Mouse (Mus musculus) kidney, adult 11 months (tissue): ENCODE measurements around the gene Grid1.

Experiments used
- DNase-seq: peaks from one replicate; pipeline ENCODE4 v3.0.0; 2022

Gene Grid1

GRCm38 (mm10) chr14:35231384-35231783 is 411.5 kb downstream of the Grid1 start:
- DNase-seq = no peak

- no peak for DNase-seq
Measured at GRCm38 (mm10) chr14:35242882-35243281, 423.0 kb downstream of the Grid1 start.

- no peak for DNase-seq
Measured at GRCm38 (mm10) chr14:35244776-35245548, 425.1 kb downstream of the Grid1 start.

GRCm38 (mm10) chr14:35250412-35250811 is 430.5 kb downstream of the Grid1 start:
- no peak for DNase-seq

- no peak for DNase-seq
Measured at GRCm38 (mm10) chr14:35254477-35254876, 434.6 kb downstream of the Grid1 start.

- no peak for DNase-seq
Measured at GRCm38 (mm10) chr14:35270260-35270659, 450.4 kb downstream of the Grid1 start.

- no peak for DNase-seq
Measured at GRCm38 (mm10) chr14:35309201-35309600, 489.3 kb downstream of the Grid1 start.

- no peak for DNase-seq
Measured at GRCm38 (mm10) chr14:35313380-35314299, 493.7 kb downstream of the Grid1 start.

- DNase-seq = no peak
Measured at GRCm38 (mm10) chr14:35326306-35326705, 506.4 kb downstream of the Grid1 start.

- no peak for DNase-seq
Measured at GRCm38 (mm10) chr14:35336561-35336960, 516.7 kb downstream of the Grid1 start.

- DNase-seq = no peak
Measured at GRCm38 (mm10) chr14:35356011-35356410, 536.1 kb downstream of the Grid1 start.

- no peak for DNase-seq
Measured at GRCm38 (mm10) chr14:35356480-35357085, 536.7 kb downstream of the Grid1 start.

GRCm38 (mm10) chr14:35358136-35358821 is 538.4 kb downstream of the Grid1 start:
- DNase-seq = no peak

- no peak for DNase-seq
Measured at GRCm38 (mm10) chr14:35365177-35365944, 545.5 kb downstream of the Grid1 start.

- DNase-seq = no peak
Measured at GRCm38 (mm10) chr14:35374374-35374773, 554.5 kb downstream of the Grid1 start.

GRCm38 (mm10) chr14:35393591-35393990 is 573.7 kb downstream of the Grid1 start:
- DNase-seq = no peak

- no peak for DNase-seq
Measured at GRCm38 (mm10) chr14:35404249-35404908, 584.5 kb downstream of the Grid1 start.

- DNase-seq = no peak
Measured at GRCm38 (mm10) chr14:35430259-35430658, 610.4 kb downstream of the Grid1 start.

GRCm38 (mm10) chr14:35453702-35454101 is 633.8 kb downstream of the Grid1 start:
- no peak for DNase-seq

GRCm38 (mm10) chr14:35468254-35468653 is 648.3 kb downstream of the Grid1 start:
- DNase-seq = no peak

- DNase-seq = no peak
Measured at GRCm38 (mm10) chr14:35486017-35486416, 666.1 kb downstream of the Grid1 start.
